Mouse (Mus musculus): Measurements from ENCODE around the gene Sfn.

- no peak for TF ChIP-seq CTCF (IDR thresholded peaks at IDR 0.05)
- no peak for TF ChIP-seq EP300 (IDR thresholded peaks at IDR 0.05)
Measured at GRCm38 (mm10) chr4:133552029-133552428, 49.9 kb downstream of the Sfn start.

Data from lung, postnatal 0 days (tissue).